Mouse (Mus musculus): ENCODE data around the gene D130043K22Rik.

DNA sequence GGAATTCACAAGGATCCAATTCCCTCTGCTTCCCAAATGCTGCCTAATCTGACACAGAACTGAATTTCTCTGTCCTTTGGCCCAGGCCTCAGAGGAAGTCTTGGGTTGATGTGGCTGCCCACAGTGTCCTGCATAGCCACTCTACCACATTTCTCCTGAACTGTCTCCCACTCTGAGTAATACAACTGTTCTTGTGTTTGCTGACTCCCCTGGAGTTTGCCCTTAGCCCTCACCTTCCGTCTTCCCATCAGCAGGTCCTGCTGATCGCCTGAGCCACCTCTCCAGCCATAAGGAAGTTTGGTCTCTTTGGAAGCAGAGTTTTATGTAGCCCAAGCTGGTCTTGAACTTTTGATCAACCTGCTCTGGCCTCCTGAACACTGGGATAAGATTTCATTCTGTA is 7.1 kb downstream of the D130043K22Rik start:
- no peak for TF ChIP-seq CEBPB (IDR thresholded peaks at IDR 0.05; ENCODE audit: low read depth)
- no peak for TF ChIP-seq CTCF (IDR thresholded peaks at IDR 0.05; ENCODE audit: control insufficient read depth, insufficient read depth, insufficient read length)
